26 mouse cellular contexts compared by ENCODE assay signal in the genomic region with DNA sequence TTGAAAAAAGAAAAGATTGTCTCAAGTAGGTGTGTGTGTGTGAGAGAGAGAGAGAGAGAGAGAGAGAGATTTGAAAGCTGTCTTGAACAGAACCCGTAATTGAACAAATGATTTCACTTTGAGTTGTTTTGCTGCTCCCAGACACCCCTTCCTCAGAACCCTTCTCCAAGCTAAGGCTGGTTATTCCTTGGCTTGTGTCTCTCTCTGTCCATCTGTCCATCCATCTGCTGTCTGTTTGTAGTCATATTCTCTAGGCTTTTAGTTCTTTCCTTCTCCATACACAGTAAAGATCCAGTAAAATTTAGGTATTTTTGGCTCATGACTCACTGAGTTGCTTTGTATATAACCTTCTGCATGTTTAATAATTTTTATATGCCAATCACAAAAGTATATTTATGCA.
"Had no signal": no experiment of that assay in that cellular context is flagged by ENCODE, and none has a peak within 500 bp of the region (broad histone marks: within the 10 kb centered on the region; RNA-seq: fewer than 3 reads in every experiment).

No protein-coding gene starts in this region.

- H3K27me3 ChIP-seq: heart, embryonic 12.5 days; hindbrain, embryonic 12.5 days; intestine, embryonic 15.5 days; limb, embryonic 13.5 days; limb, embryonic 15.5 days; liver, embryonic 12.5 days had no signal

- H3K9me3 ChIP-seq: heart, embryonic 10.5 days; heart, embryonic 12.5 days; intestine, embryonic 15.5 days; limb, embryonic 13.5 days; limb, embryonic 15.5 days; liver, embryonic 12.5 days had no signal

- H3K27ac ChIP-seq: gastrocnemius, adult 2 months; heart, embryonic 10.5 days; hindbrain, embryonic 10.5 days; hindbrain, embryonic 12.5 days; hindbrain, embryonic 14.5 days; intestine, embryonic 15.5 days; limb, embryonic 13.5 days; limb, embryonic 15.5 days; liver, embryonic 12.5 days; liver, embryonic 14.5 days had no signal

- ATAC-seq: hindbrain, embryonic 16.5 days; inflammation-experienced regulatory T-cells, adult 6 months; intestine, embryonic 15.5 days; intestine, postnatal 0 days; liver, embryonic 12.5 days had no signal

- H3K4me3 ChIP-seq: gastrocnemius, adult 2 months; heart, embryonic 10.5 days; heart, embryonic 12.5 days; hindbrain, embryonic 10.5 days; hindbrain, embryonic 12.5 days; intestine, embryonic 15.5 days; limb, embryonic 13.5 days; limb, embryonic 15.5 days; liver, embryonic 12.5 days had no signal

- H3K9ac ChIP-seq: heart, embryonic 12.5 days; hindbrain, embryonic 12.5 days; hindbrain, embryonic 14.5 days; intestine, embryonic 15.5 days; limb, embryonic 13.5 days; limb, embryonic 15.5 days; liver, embryonic 12.5 days; liver, embryonic 14.5 days had no signal

- H3K4me2 ChIP-seq: heart, embryonic 12.5 days; hindbrain, embryonic 12.5 days; hindbrain, embryonic 14.5 days; intestine, embryonic 15.5 days; limb, embryonic 13.5 days; limb, embryonic 15.5 days; liver, embryonic 12.5 days had no signal

- H3K36me3 ChIP-seq: heart, embryonic 10.5 days; heart, embryonic 12.5 days; hindbrain, embryonic 10.5 days; hindbrain, embryonic 12.5 days; intestine, embryonic 15.5 days; limb, embryonic 13.5 days; limb, embryonic 15.5 days; liver, embryonic 12.5 days had no signal

- H3K4me1 ChIP-seq: heart, embryonic 10.5 days; heart, embryonic 12.5 days; hindbrain, embryonic 10.5 days; hindbrain, embryonic 12.5 days; intestine, embryonic 15.5 days; limb, embryonic 13.5 days; limb, embryonic 15.5 days; liver, embryonic 12.5 days had no signal

- DNase-seq: gastrocnemius, adult 2 months; gastrocnemius, postnatal 10 days; gastrocnemius, postnatal 25 days; heart, adult 18-20 months; heart, postnatal 10 days; heart, postnatal 4 days; kidney, adult 18-20 months; kidney, adult 8-10 months; kidney, postnatal 10 days; kidney, postnatal 25 days; kidney, postnatal 4 days; layer of hippocampus, adult 9-11 months; left cerebral cortex, postnatal 4 days had no signal
